Mouse (Mus musculus): Measurements from ENCODE around the gene Fez1. TPM values are rescaled to one million over a fixed set of nuclear protein-coding genes. Genes with fewer than 3 reads are reported as not detected.

Fez1 gene
- polyA plus RNA-seq, 1 experiment from 2014 or later = 3.3 TPM

- H3K9ac ChIP-seq = no peak overlapping the region
- no peaks in the 10 kb centered on the region for H3K27me3 ChIP-seq (ENCODE audit: insufficient read depth, low read length)
- H3K27ac ChIP-seq (ENCODE audit: low read depth) = no peak overlapping the region
- TF ChIP-seq CTCF (IDR thresholded peaks at IDR 0.05; ENCODE audit: low read depth) = no peak
- H3K4me3 ChIP-seq (ENCODE audit: low read depth, low read length) = no peak overlapping the region
- H3K4me1 ChIP-seq (ENCODE audit: insufficient read depth) = no peaks in the 10 kb centered on the region
- DNase-seq (no peak), ATAC-seq (ENCODE audit: insufficient read depth) (no peak)
- 39% methylated on average over 8 of the region's 8 CpGs for WGBS
- no peak overlapping the region for H3K4me2 ChIP-seq
- H3K36me3 ChIP-seq (ENCODE audit: insufficient read depth) = no peaks in the 10 kb centered on the region
- no peaks in the 10 kb centered on the region for H3K9me3 ChIP-seq (ENCODE audit: low read depth, low read length)
Observed at GRCm38 (mm10) chr9:36857476-36858117, 35.9 kb downstream of the Fez1 start.

GRCm38 (mm10) chr9:36858677-36859076 lies 37.0 kb downstream of the Fez1 start:
- H3K27me3 ChIP-seq (ENCODE audit: insufficient read depth, low read length) = no peaks in the 10 kb centered on the region
- H3K27ac ChIP-seq (ENCODE audit: low read depth) = no peak overlapping the region
- no peaks in the 10 kb centered on the region for H3K4me1 ChIP-seq (ENCODE audit: insufficient read depth)
- DNase-seq (no peak), ATAC-seq (ENCODE audit: insufficient read depth) (no peak)
- H3K4me2 ChIP-seq = no peak overlapping the region
- no peak overlapping the region for H3K4me3 ChIP-seq (ENCODE audit: low read depth, low read length)
- H3K36me3 ChIP-seq (ENCODE audit: insufficient read depth) = no peaks in the 10 kb centered on the region
- no peaks in the 10 kb centered on the region for H3K9me3 ChIP-seq (ENCODE audit: low read depth, low read length)
- no peak for TF ChIP-seq CTCF (IDR thresholded peaks at IDR 0.05; ENCODE audit: low read depth)
- no peak overlapping the region for H3K9ac ChIP-seq
- WGBS = 37% methylated on average over 4 of the region's 4 CpGs

GRCm38 (mm10) chr9:36862576-36862975 lies 40.9 kb downstream of the Fez1 start:
- H3K9me3 ChIP-seq (ENCODE audit: low read depth, low read length) = no peaks in the 10 kb centered on the region
- ATAC-seq (ENCODE audit: insufficient read depth) = no peak
- no peak overlapping the region for H3K4me2 ChIP-seq
- no peaks in the 10 kb centered on the region for H3K36me3 ChIP-seq (ENCODE audit: insufficient read depth)
- no peak overlapping the region for H3K4me3 ChIP-seq (ENCODE audit: low read depth, low read length)
- TF ChIP-seq CTCF (IDR thresholded peaks at IDR 0.05; ENCODE audit: low read depth) = no peak
- H3K4me1 ChIP-seq (ENCODE audit: insufficient read depth) = no peaks in the 10 kb centered on the region
- 81% methylated on average over 2 of the region's 2 CpGs for WGBS
- no peak for DNase-seq
- H3K27me3 ChIP-seq (ENCODE audit: insufficient read depth, low read length) = no peaks in the 10 kb centered on the region
- H3K27ac ChIP-seq (ENCODE audit: low read depth) = no peak overlapping the region
- no peak overlapping the region for H3K9ac ChIP-seq

GRCm38 (mm10) chr9:36863694-36864093 lies 42.0 kb downstream of the Fez1 start:
- no peaks in the 10 kb centered on the region for H3K4me1 ChIP-seq (ENCODE audit: insufficient read depth)
- ATAC-seq (ENCODE audit: insufficient read depth) (no peak), DNase-seq (no peak)
- no peaks in the 10 kb centered on the region for H3K27me3 ChIP-seq (ENCODE audit: insufficient read depth, low read length)
- no peak overlapping the region for H3K27ac ChIP-seq (ENCODE audit: low read depth)
- TF ChIP-seq CTCF (IDR thresholded peaks at IDR 0.05; ENCODE audit: low read depth) = no peak
- no peak overlapping the region for H3K9ac ChIP-seq
- H3K36me3 ChIP-seq (ENCODE audit: insufficient read depth) = no peaks in the 10 kb centered on the region
- WGBS = 54% methylated on average over 3 of the region's 3 CpGs
- H3K4me2 ChIP-seq = no peak overlapping the region
- H3K9me3 ChIP-seq (ENCODE audit: low read depth, low read length) = no peaks in the 10 kb centered on the region
- no peak overlapping the region for H3K4me3 ChIP-seq (ENCODE audit: low read depth, low read length)

GRCm38 (mm10) chr9:36864862-36865813 lies 43.5 kb downstream of the Fez1 start:
- Histone ChIP-seq H3K27me3 (ENCODE audit: insufficient read depth, low read length) (no peaks in the 10 kb centered on the region), H3K9me3 (ENCODE audit: low read depth, low read length) (no peaks in the 10 kb centered on the region), H3K36me3 (ENCODE audit: insufficient read depth) (no peaks in the 10 kb centered on the region), H3K9ac (no peak overlapping the region), H3K4me1 (ENCODE audit: insufficient read depth) (no peaks in the 10 kb centered on the region), H3K4me2 (no peak overlapping the region), H3K27ac (ENCODE audit: low read depth) (no peak overlapping the region), H3K4me3 (ENCODE audit: low read depth, low read length) (no peak overlapping the region)
- 53% methylated on average over 4 of the region's 4 CpGs for WGBS
- DNase-seq (no peak), ATAC-seq (ENCODE audit: insufficient read depth) (no peak)
- TF ChIP-seq CTCF (IDR thresholded peaks at IDR 0.05; ENCODE audit: low read depth) = no peak

GRCm38 (mm10) chr9:36868662-36869061 lies 47.0 kb downstream of the Fez1 start:
- no peaks in the 10 kb centered on the region for H3K27me3 ChIP-seq (ENCODE audit: insufficient read depth, low read length)
- no peak for ATAC-seq (ENCODE audit: insufficient read depth)
- WGBS = 78% methylated on average over 6 of the region's 6 CpGs
- no peaks in the 10 kb centered on the region for H3K9me3 ChIP-seq (ENCODE audit: low read depth, low read length)
- no peak overlapping the region for H3K4me2 ChIP-seq
- H3K4me1 ChIP-seq (ENCODE audit: insufficient read depth) = no peaks in the 10 kb centered on the region
- no peak overlapping the region for H3K27ac ChIP-seq (ENCODE audit: low read depth)
- H3K4me3 ChIP-seq (ENCODE audit: low read depth, low read length) = no peak overlapping the region
- no peak for DNase-seq
- no peak overlapping the region for H3K9ac ChIP-seq
- TF ChIP-seq CTCF (IDR thresholded peaks at IDR 0.05; ENCODE audit: low read depth) = no peak
- no peaks in the 10 kb centered on the region for H3K36me3 ChIP-seq (ENCODE audit: insufficient read depth)

- WGBS = 17% methylated on average over 1 of the region's 1 CpGs
- no peaks in the 10 kb centered on the region for H3K9me3 ChIP-seq (ENCODE audit: low read depth, low read length)
- no peak overlapping the region for H3K4me3 ChIP-seq (ENCODE audit: low read depth, low read length)
- H3K9ac ChIP-seq = no peak overlapping the region
- H3K4me1 ChIP-seq (ENCODE audit: insufficient read depth) = no peaks in the 10 kb centered on the region
- no peak overlapping the region for H3K4me2 ChIP-seq
- TF ChIP-seq CTCF (IDR thresholded peaks at IDR 0.05; ENCODE audit: low read depth) = no peak
- DNase-seq (no peak), ATAC-seq (ENCODE audit: insufficient read depth) (no peak)
- H3K36me3 ChIP-seq (ENCODE audit: insufficient read depth) = no peaks in the 10 kb centered on the region
- no peaks in the 10 kb centered on the region for H3K27me3 ChIP-seq (ENCODE audit: insufficient read depth, low read length)
- H3K27ac ChIP-seq (ENCODE audit: low read depth) = no peak overlapping the region
Observed at GRCm38 (mm10) chr9:36870263-36870662, 48.6 kb downstream of the Fez1 start.

Measured in lung, embryonic 14.5 days (tissue).